Mouse (Mus musculus): Measurements from ENCODE around the gene Rad54l2. TPM values are rescaled to one million over a fixed set of nuclear protein-coding genes. Genes with fewer than 3 reads are reported as not detected.

Gene Rad54l2
- polyA plus RNA-seq, 1 experiment from 2014 or later = 13.1 TPM

DNA sequence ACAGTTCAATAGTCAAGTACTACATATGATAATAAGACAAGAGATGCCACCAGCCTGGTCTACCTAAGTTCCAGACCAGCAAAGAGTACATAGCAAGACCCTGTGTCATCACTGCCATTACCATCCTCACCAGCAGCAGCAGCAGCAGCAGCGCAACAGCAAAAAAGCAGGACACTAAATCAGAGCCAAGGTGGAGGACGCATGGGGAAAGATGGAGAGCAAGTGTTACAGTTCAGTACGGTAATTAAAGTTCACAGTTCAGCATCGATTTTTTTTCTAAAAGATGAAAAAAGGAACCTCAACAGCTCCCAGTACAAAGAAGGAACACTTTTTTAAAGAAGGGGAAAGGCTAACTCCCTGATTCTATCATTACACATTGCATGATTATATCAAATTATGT lies 33.2 kb downstream of the Rad54l2 start:
- no peaks in the 10 kb centered on the region for H3K27me3 ChIP-seq
- no peak for TF ChIP-seq CTCF (IDR thresholded peaks at IDR 0.05)
- DNase-seq (ENCODE audit: low read depth, low spot score) (no peak), ATAC-seq (no peak)
- CTCF ChIA-PET = no interaction called here
- POLR2A ChIA-PET = no interaction called here
- in situ Hi-C loops (cut with MboI; ENCODE audit: low pct_unique_long_range_greater_than_20kb) = no loop called here

DNA sequence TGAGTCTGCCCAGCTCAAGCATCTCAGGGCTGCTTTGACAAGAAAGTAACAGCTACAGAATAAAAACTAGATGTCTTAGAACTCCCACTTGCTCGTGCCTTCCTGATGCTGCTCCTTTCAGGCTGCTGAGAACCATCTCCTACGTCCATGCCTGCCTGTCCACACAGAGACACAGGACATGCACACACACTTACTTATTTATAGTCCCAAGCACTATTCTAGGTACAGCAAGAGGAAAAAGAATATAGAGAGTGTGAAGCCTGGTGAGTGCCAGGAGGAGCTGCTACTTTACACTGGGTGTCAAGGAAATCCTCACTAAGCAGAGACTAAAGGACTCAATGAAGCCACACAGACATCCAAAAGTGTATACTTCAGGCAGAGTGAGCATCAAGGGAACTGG lies 34.7 kb downstream of the Rad54l2 start:
- no peaks in the 10 kb centered on the region for H3K27me3 ChIP-seq
- CTCF ChIA-PET = interaction anchor here (0.9 to 1.6 kb wide), 2 partner anchors 10 to 16 kb away, joined by 3 to 5 read pairs; no protein-coding TSS in a partner anchor
- DNase-seq (ENCODE audit: low read depth, low spot score) (no peak), ATAC-seq (no peak)
- POLR2A ChIA-PET = interaction anchor here (0.7 kb wide), 1 partner anchor 161 kb away, joined by 3 read pairs; no protein-coding TSS in a partner anchor
- TF ChIP-seq CTCF (IDR thresholded peaks at IDR 0.05) = no peak
- in situ Hi-C loops (cut with MboI; ENCODE audit: low pct_unique_long_range_greater_than_20kb) = no loop called here

DNA sequence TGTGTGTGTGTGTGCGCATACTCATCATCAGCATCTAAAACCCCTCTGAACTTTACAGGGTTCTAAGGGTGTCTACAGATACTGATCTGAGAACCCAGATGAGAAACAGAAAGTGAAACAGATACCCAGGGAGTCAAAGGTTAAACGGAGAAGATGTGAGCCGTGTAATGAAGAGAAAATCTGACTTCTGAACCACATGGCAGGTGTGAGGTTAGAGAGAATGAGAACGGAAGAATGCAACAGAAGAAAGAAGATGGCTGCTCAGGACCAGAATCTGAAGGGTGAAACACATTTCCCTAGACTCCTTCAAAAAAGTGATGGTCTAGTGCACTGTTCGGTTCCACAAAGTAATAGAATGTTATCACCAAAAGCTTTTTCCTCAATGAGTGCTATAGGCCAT lies 36.9 kb downstream of the Rad54l2 start:
- ChIA-PET CTCF (no interaction called here), POLR2A (no interaction called here)
- TF ChIP-seq CTCF (IDR thresholded peaks at IDR 0.05) = no peak
- no peaks in the 10 kb centered on the region for H3K27me3 ChIP-seq
- DNase-seq (ENCODE audit: low read depth, low spot score) (no peak), ATAC-seq (no peak)
- in situ Hi-C loops (cut with MboI; ENCODE audit: low pct_unique_long_range_greater_than_20kb) = no loop called here

DNA sequence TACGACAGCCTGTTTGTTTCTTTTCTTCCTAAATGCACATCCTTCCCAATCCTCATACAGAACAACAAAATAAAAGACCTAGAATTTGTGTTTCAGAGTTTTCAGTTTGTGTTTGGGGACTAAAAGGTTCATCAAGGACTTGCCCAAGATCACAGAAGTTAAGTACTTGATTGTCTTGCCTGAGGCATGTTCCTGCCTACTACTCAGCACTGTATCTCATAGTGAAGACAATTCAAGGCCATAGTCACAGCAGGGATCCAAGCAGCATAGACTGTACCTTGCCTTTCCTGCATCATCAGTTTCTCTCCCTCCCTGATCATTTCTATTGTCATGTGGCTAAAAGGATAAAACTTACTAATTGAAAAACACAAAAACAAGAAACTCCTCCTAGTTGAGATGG lies 49.0 kb downstream of the Rad54l2 start:
- in situ Hi-C loops (cut with MboI; ENCODE audit: low pct_unique_long_range_greater_than_20kb) = no loop called here
- H3K27me3 ChIP-seq = no peaks in the 10 kb centered on the region
- no peak for TF ChIP-seq CTCF (IDR thresholded peaks at IDR 0.05)
- ChIA-PET POLR2A (no interaction called here), CTCF (no interaction called here)
- ATAC-seq (no peak), DNase-seq (ENCODE audit: low read depth, low spot score) (no peak)

DNA sequence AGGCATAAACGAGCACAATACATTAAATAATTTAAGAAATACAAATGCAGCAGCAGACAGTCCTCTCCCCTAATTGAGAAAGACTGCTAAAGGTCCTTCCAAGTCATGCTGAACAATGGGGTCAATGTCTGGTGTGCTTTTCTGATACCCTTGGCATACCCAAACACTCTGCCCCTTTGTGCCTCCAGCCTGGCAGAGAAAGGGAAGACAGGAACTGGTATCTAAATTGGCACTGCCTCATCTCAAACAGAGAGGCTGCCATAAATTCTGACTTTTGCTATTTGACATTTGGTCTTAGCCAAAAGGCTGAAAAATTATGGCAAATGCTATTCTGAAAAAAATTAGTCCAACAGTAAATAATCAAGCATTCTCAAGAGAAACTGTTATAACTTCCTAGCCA lies 49.9 kb downstream of the Rad54l2 start:
- in situ Hi-C loops (cut with MboI; ENCODE audit: low pct_unique_long_range_greater_than_20kb) = no loop called here
- DNase-seq (ENCODE audit: low read depth, low spot score) (no peak), ATAC-seq (no peak)
- no peaks in the 10 kb centered on the region for H3K27me3 ChIP-seq
- CTCF ChIA-PET = no interaction called here
- POLR2A ChIA-PET = no interaction called here
- TF ChIP-seq CTCF (IDR thresholded peaks at IDR 0.05) = no peak

DNA sequence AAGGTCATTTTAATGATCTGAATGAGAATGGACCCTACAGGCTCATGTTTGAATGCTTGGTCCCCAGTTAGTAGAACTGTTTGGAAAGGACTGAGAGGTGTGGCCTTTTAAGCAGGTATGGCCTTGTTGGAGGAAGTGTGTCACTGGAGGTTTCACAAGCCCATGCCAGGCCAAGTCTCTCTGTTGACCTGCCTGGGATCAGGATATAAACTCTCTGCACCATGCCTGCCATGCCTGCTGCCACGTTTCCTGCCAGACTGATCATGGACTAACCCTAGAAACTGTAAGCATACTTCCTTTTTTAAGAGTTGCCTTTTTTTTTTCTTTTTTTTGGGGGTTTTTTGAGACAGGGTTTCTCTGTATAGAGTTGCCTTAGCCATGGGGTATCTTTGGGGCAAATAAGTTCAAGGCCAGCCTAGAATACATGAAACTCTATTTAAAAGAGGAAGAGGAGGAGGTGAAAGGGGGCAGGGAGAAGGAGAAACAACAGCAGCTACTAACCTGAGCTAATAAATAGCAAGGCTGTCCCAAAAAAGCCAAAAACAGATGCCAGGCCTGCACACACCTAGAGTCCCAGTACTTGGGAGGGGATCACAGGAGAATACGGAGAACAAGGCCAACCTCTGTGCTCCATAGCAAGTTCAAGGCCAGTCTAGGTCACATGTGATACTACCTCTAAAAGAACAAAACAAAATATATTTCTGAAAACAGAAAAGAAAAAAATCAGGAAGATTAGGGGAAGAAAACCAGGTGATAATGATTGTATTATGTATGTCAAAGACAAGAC lies 50.6 kb downstream of the Rad54l2 start:
- TF ChIP-seq CTCF (IDR thresholded peaks at IDR 0.05) = no peak
- in situ Hi-C loops (cut with MboI; ENCODE audit: low pct_unique_long_range_greater_than_20kb) = no loop called here
- POLR2A ChIA-PET = no interaction called here
- DNase-seq (ENCODE audit: low read depth, low spot score) (no peak), ATAC-seq (no peak)
- no peaks in the 10 kb centered on the region for H3K27me3 ChIP-seq
- CTCF ChIA-PET = interaction anchor here (1.0 to 1.5 kb wide), 2 partner anchors 15 to 80 kb away, joined by 3 to 5 read pairs; no protein-coding TSS in a partner anchor

DNA sequence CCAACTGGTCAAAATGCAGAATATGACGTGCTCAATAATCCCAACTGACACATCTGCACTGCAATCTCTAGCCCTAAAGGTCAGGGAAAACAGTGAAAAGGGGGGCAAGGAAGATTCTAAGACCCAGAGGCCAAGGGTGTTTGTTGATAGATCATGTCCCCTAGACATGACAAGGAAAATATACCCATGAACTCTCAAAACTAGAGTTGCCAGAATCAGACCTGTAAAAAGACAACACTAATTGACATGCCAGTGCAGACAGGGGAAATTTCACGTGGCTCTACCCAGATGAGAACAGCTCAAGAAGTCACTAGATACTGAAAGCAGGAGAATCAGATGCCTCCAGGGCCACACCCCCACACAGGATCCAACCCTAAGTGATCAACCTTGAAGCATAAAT lies 55.3 kb downstream of the Rad54l2 start:
- ChIA-PET POLR2A (no interaction called here), CTCF (no interaction called here)
- no peaks in the 10 kb centered on the region for H3K27me3 ChIP-seq
- in situ Hi-C loops (cut with MboI; ENCODE audit: low pct_unique_long_range_greater_than_20kb) = no loop called here
- no peak for TF ChIP-seq CTCF (IDR thresholded peaks at IDR 0.05)
- ATAC-seq (no peak), DNase-seq (ENCODE audit: low read depth, low spot score) (no peak)

DNA sequence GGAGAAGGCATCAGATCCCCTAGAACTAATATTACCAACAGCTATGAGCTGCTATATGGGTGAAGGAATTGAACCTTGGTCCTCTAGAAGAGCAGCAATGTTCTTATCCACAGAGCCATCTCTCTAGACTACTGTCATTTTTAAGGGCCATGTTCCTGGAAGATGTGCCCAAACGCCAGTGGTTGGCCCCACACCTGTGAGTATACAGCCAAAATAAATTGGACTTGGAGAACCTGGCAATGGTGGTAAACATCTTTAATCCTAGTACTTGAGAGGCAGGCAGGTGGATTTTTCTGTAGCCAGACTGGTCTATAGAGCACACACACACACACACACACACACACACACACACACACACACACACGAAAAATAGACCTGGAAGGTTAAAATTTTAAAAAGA lies 59.6 kb downstream of the Rad54l2 start:
- no peak for TF ChIP-seq CTCF (IDR thresholded peaks at IDR 0.05)
- ATAC-seq (no peak), DNase-seq (ENCODE audit: low read depth, low spot score) (no peak)
- POLR2A ChIA-PET = interaction anchor here (1.0 kb wide), 1 partner anchor 10 kb away, joined by 3 read pairs; no protein-coding TSS in a partner anchor
- in situ Hi-C loops (cut with MboI; ENCODE audit: low pct_unique_long_range_greater_than_20kb) = no loop called here
- no peaks in the 10 kb centered on the region for H3K27me3 ChIP-seq
- CTCF ChIA-PET = no interaction called here

DNA sequence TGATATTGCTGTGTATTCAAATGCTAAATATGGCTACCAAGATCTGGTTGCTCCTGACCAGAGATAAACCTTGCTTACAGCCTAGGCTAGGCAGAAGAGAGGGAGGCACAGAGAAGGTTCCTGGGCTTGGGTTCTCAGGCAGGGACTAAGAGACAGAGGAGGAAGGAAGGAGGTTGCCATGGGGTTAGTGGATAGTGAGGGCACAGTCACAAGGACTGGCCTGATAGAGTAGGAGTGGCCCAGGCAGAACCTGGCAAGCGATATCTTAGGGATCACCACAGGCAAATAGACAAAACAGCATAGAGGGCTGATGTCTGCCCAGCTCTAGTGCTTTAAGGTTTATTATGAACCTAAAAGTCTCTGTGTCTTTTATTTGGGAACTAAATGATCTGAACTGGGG lies 62.1 kb downstream of the Rad54l2 start:
- CTCF ChIA-PET = no interaction called here

DNA sequence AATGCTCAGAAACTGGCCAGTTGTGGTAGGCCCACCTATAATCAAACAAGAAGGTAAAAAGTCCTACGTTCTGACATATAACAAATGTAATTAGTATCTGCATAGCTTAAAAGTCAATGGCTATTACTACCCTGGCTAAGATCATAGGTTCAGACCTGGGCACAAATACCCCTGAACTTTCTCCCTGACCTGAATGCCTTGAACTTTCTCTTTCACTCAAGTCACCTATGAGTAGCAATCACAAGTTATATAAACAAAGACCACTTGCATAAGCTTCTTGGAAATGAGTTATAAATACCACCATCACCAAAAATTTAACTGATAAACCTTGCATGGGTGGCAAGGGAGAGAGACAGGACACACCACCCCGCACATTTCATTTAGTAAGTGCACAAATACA lies 63.6 kb downstream of the Rad54l2 start:
- TF ChIP-seq CTCF (IDR thresholded peaks at IDR 0.05) = no peak
- in situ Hi-C loops (cut with MboI; ENCODE audit: low pct_unique_long_range_greater_than_20kb) = no loop called here
- ATAC-seq (no peak), DNase-seq (ENCODE audit: low read depth, low spot score) (no peak)
- H3K27me3 ChIP-seq = no peaks in the 10 kb centered on the region
- CTCF ChIA-PET = no interaction called here
- POLR2A ChIA-PET = no interaction called here

More for the DNA sequence above, 62.1 kb downstream of the Rad54l2 start:
- no peak for ATAC-seq
- POLR2A ChIA-PET = no interaction called here
- in situ Hi-C loops (cut with MboI; ENCODE audit: low pct_unique_long_range_greater_than_20kb) = no loop called here
- no peak for DNase-seq (ENCODE audit: low read depth, low spot score)
- H3K27me3 ChIP-seq = no peaks in the 10 kb centered on the region
- no peak for TF ChIP-seq CTCF (IDR thresholded peaks at IDR 0.05)

DNA sequence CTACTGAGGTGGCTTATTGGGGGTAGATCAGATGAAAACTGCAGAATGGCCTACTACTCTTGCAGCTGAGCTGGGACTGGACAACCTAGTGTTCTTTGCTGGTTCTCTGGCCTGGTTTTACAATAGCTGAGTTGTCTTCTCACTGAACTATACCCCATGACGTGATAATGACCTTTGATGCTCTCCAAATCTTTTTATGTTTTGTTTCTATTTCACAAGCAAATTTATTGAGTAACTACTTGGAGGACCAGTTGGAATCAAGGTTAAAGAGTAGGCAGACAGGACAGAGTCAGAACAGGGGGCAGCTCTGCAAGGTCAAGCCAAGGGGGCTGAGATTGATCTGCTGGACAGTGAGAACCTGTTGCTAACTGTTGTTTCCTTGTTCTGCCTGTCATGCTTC lies 64.1 kb downstream of the Rad54l2 start:
- no peak for TF ChIP-seq CTCF (IDR thresholded peaks at IDR 0.05)
- in situ Hi-C loops (cut with MboI; ENCODE audit: low pct_unique_long_range_greater_than_20kb) = no loop called here
- no peaks in the 10 kb centered on the region for H3K27me3 ChIP-seq
- no peak for ATAC-seq
- DNase-seq (ENCODE audit: low read depth, low spot score) = no peak
- POLR2A ChIA-PET = no interaction called here
- CTCF ChIA-PET = no interaction called here

DNA sequence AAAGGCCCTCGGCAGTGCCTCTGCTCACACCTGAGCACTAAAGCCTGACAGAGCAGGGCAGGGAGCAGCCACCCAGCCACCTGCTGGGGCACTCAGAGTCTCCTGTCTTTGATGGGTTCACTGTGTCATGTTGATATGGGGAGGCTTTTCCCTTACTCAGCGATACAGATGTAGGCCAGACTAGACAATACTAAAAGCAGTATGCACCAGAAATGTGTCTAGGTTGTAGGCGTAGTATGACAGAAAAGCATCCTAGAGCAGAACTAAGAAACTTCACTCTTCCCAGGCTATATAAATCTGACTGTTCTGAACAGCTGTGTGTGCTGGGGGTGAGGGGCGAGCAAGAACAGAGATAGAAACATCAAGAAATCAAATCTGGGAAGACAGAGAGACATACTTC lies 72.3 kb downstream of the Rad54l2 start:
- DNase-seq (ENCODE audit: low read depth, low spot score) (no peak), ATAC-seq (no peak)
- no peak for TF ChIP-seq CTCF (IDR thresholded peaks at IDR 0.05)
- H3K27me3 ChIP-seq = no peaks in the 10 kb centered on the region
- in situ Hi-C loops (cut with MboI; ENCODE audit: low pct_unique_long_range_greater_than_20kb) = no loop called here
- CTCF ChIA-PET = no interaction called here
- POLR2A ChIA-PET = no interaction called here
